Mouse (Mus musculus): ENCODE measurements around the gene Palld. TPM values are rescaled to one million over a fixed set of nuclear protein-coding genes. Genes with fewer than 3 reads are reported as not detected.

Palld gene
- total RNA-seq, 2 experiments from 2014 or later: 157 to 161 TPM

DNA sequence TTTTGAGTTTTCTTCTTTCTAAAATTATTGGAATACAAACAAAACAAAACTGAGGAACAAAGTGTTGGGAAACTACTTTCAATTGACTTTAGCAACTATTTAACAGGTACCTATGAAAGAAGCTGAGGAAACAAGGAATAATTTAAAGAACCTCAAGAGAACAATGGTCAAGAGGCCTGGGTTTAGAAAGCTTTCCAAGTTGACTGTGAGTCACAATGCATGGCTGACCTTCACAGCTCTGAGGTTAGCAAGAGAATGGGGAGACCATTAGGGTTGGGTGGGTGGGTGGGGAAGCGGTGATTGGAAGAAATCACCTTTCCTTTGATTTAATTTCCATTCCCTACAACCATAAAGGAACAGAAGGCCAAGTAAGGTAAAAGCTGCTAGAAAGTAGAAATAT lies 35.6 kb downstream of the Palld start:
- no peak for DNase-seq

DNA sequence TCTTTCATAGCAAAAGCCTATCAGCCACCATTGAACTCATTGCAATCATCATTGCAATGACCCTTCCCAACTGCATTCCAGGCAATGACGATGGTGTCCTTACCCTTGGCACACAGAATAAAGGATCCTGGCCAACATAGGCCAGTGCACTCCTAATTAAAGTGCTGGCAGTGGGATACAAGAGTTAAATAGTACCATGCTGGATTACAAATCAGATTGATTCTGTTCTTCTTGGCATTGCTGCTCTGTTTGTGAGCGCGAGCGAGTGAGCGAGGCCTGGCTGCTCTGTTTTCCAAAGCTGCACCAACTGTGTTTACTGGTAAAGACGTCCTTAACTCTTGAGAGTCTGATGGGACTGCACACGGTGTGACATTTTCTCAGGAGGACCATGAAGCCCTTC lies 37.1 kb downstream of the Palld start:
- DNase-seq: peak in 1 of 2 experiments; percentile 33

- peak; percentile 55 to 62 for DNase-seq
Observed at GRCm38 (mm10) chr8:61851270-61851669, 51.2 kb downstream of the Palld start.

- no peak for DNase-seq
Observed at GRCm38 (mm10) chr8:61848581-61849162, 53.8 kb downstream of the Palld start.

GRCm38 (mm10) chr8:61847494-61847893 lies 55.0 kb downstream of the Palld start:
- no peak for DNase-seq

DNA sequence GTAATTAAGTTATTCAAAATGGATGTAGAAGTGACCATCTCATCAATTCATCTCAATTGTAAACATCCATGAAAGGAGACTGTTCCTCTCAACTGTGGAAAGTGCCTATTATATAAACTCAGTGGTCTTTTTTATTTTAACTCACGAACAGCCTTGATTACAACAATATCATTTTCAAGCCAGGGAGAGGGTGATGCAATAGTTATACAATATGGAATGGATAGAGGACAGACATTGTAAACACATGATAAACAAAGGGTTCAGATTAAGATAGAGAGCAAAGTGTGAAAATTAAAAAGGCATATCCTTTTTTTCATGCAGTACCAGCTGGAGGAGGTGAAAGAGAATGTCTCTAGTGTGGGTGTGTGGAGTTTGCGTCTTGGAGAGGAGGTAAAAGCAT lies 57.5 kb downstream of the Palld start:
- no peak for DNase-seq

GRCm38 (mm10) chr8:61844575-61844974 lies 57.9 kb downstream of the Palld start:
- no peak for DNase-seq

DNA sequence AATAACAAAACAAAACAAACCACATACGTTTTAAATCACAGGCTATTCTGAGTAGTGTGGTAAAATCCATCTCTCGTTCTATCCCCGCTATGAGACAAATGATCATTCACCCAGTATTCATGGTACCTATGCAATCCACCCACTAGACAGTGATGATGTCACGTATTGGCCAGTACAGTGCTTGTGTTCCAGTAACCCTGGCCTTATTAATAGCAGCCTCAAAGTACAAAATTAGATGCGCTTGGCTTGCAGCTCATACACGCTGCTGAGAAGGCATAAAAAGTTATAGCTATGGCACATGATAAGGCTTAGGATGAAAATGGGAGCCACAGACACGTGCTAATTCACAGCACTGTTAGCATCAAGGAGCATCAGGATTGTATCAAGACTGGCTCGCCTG lies 58.7 kb downstream of the Palld start:
- DNase-seq: peak; percentile 49 to 62

- DNase-seq: peak in 1 of 2 experiments; percentile 45
Observed at GRCm38 (mm10) chr8:61833211-61833610, 69.3 kb downstream of the Palld start.

- DNase-seq: peak in 1 of 2 experiments; percentile 45
Observed at GRCm38 (mm10) chr8:61831944-61832343, 70.5 kb downstream of the Palld start.

DNA sequence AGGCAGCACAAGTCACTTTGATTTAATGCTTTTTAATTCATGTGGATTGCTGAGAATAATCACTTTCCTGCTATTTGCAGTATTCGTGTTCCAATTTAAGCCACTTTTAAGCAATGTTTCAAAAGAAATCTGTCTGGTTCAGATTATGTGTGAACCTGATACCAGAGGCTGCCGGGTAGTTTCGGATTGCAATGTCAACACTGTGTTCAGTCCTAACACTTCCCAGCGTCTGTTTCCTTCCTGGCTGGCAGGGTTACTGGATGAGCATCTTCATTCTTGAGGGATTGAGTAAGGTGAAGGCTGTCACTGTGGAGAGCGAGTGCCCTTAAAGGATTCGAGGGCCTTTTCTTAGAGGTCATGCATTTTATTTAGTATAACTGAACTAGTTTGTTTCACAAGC lies 71.7 kb downstream of the Palld start:
- DNase-seq: peak in 1 of 2 experiments; percentile 35

- DNase-seq: peak; percentile 64 to 69
Observed at GRCm38 (mm10) chr8:61824563-61824962, 77.9 kb downstream of the Palld start.

- no peak for DNase-seq
Observed at GRCm38 (mm10) chr8:61823157-61823556, 79.3 kb downstream of the Palld start.

- DNase-seq: peak in 1 of 2 experiments; percentile 30
Observed at GRCm38 (mm10) chr8:61803764-61804163, 98.7 kb downstream of the Palld start.

DNA sequence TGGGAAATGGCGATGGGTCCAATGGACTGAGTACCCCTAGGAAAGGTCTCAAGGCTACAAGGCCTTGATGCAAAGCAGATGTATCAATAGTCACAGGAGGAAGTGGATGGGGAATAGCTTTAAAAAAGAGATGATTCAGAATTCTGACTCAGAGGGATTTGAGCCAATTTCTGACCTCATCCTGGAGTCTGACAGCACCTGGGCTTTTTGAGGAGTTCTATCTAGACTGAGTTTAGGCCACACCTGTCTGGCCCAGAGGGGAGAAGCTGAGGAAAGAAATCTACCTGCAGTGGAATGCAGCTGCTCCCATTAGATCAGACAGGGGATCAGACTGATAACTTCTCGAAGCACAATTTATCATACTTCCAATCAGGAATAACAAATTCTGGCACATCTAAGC lies 99.7 kb downstream of the Palld start:
- DNase-seq: no peak

DNA sequence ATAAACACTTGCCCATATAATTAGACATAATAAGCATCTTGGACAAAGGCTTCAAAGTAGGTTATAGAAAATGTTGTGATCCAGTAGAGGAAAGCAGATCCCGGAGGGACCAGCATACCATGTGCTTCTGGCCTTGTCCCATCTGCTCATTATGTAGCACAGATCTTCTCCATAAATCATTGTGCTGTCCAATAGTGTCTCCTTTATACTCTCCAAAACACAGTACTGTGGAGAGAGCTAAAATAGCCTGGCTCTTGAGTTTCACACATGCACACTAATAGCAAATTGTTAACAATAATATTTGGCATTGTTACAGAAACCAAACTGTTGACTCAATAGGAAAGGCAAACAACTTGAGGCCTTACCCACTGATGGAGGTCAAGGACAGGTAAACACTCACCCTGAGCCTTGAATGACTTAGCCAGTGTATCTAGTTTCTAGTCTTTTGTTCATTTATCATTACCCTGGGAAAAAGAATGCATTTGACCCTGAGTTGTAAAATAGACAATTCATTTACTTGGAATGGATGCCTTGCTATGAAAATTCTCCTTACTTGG lies 105.0 kb downstream of the Palld start:
- no peak for DNase-seq

DNA sequence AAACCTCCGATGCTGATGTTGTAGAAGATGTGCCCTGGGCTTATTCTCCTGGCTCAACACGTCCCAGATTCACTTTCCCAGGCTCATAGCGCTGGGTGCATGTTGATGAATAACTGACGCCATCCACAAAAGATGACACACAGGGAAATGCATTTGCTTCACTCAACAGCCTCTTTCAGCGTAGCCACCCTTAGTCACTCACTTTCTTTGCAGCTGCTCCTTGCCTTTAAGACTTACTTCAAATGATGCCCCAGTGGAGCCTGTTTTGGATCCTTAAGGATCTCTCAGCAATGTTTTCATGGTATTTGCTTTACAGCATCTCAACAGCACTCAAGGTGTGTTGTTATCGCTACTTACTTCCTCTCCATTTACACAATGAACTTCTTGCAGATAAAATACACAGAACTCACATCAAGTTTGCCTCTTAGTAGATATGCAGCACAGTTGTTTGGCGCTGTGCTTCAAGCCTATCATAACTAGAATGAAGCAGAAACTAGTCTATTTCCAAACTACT lies 105.9 kb downstream of the Palld start:
- DNase-seq: no peak

- DNase-seq: no peak
Observed at GRCm38 (mm10) chr8:61789946-61790345, 112.5 kb downstream of the Palld start.

DNA sequence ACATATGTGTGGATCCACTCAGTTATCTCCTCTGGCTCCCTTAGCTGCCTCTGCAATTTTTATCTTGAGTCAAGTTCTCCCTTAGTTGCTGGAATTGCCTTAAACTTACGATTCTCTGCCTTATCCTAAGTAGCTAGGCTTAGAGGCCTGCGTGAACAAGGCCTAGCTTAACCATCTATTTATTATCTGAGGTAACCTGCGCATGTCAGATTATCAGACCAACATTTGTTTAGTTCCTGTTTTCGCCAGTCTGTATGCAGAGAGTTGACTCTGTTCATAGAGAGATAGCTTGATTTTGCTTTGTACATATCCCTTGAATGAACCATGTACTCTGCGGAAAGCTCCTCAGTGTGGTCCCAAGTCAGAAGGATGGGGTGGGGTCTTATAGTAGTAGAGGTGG lies 113.2 kb downstream of the Palld start:
- DNase-seq: no peak

- DNase-seq: no peak
Observed at GRCm38 (mm10) chr8:61782931-61783491, 119.5 kb downstream of the Palld start.

GRCm38 (mm10) chr8:61780652-61781257 lies 121.7 kb downstream of the Palld start:
- DNase-seq: peak in 1 of 2 experiments; percentile 21

DNA sequence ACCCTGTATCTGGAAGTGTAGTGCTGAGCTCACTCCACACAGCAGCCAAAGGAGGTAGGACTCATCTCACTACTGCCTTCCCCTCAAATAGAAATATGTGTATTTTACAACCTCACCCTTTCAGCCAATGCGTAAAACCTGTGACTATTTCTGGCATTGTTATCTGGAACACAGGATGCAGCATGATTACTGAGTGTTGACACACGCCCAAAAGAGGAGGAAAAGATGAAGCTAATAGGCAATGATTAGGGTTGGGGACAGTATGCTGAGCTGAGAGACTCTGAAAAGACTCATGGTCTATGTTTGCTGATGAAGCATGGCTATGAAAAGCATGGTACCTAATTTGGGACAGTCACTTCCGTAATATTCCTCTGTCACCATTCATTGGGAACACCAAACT lies 124.3 kb downstream of the Palld start:
- DNase-seq: peak in 1 of 2 experiments; percentile 26

DNA sequence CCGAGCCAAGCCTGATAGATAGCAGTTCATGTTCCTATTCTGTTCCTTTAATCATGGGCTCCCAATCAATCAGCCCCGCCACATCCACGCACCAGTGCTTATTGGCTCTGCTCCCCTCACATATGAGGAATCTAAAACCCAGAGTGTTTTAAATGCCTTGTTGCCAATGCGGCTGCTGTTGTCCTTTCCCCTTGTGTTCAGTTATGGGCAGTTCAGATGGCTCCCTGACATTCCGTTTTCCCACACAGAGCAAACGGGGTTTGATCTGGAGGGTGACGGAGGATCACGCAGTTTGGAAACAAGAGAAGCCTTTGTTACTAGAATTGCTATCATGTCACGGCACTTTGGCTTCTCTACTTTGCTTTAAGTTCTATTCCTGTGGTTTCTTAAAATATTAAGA lies 125.9 kb downstream of the Palld start:
- no peak for DNase-seq

All from heart, adult 18-20 months (tissue).